Mouse (Mus musculus): ENCODE results near the gene Hsd3b1.

The Hsd3b1 gene

DNA sequence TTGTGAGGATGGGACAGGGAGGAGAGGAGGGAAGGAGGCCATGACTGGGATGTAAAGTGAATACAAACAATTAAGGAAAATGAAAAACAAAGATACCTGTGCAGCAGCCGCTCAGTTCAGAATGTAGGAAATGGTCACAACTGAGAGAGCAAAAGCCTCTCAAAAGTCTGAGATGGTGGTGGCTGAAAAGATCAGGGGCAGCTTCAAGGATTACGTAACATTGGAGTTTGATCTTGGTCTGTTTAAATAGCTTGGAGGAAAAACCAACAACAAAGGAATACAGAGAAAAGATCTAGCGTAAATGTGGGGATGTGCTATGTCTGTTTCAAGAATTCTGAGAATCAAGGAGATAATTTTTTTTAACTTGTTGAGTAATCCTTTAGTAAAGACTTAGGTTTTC is at the start of gene Hsd3b1:
TSS of gene Hsd3b1 (minus strand) at position 219 of the 400 bp plus-strand sequence.
- Histone ChIP-seq H3K36me3 (ENCODE audit: insufficient read depth, low read length) (no peaks in the 10 kb centered on the region), H3K9me3 (ENCODE audit: low read length) (no peaks in the 10 kb centered on the region), H3K27me3 (ENCODE audit: insufficient read depth, low read length) (no peaks in the 10 kb centered on the region), H3K4me1 (replicated peaks; ENCODE audit: low read depth, low read length) (no peaks in the 10 kb centered on the region), H3K4me3 (replicated peaks; ENCODE audit: low read length) (no peak within 1 kb of the TSS)
- no peak for TF ChIP-seq CTCF (conservative IDR thresholded peaks at IDR 0.05; ENCODE audit: low read length)
- no peak for TF ChIP-seq NANOG (IDR thresholded peaks at IDR 0.05; ENCODE audit: borderline replicate concordance, low read length)
- no peak for TF ChIP-seq POU5F1 (IDR thresholded peaks at IDR 0.05; ENCODE audit: borderline replicate concordance, low read length)

DNA sequence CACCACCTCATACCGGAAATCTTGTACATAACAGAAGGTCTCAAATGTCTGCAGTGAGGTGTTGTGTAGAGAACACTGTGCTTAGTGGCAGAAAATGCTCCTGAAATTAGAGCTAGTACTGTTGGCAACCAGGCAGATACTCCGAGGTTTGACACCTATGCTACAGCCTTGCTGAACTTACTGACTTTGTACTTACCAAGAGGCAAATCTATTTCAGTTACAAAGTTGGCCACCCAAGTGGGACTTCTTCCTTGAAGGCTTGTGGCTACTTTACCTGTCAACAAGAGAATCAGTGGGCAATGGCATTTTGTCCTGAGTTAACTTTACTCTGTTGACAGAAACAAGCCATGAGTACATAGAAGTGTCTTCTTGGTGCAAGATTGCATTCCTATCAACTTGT is 38.0 kb upstream of the Hsd3b1 start:
- no peak overlapping the region for H3K4me3 ChIP-seq (replicated peaks; ENCODE audit: low read length)
- no peaks in the 10 kb centered on the region for H3K4me1 ChIP-seq (replicated peaks; ENCODE audit: low read depth, low read length)
- no peak for TF ChIP-seq CTCF (conservative IDR thresholded peaks at IDR 0.05; ENCODE audit: low read length)
- TF ChIP-seq POU5F1 (IDR thresholded peaks at IDR 0.05; ENCODE audit: borderline replicate concordance, low read length): no peak
- no peak for TF ChIP-seq NANOG (IDR thresholded peaks at IDR 0.05; ENCODE audit: borderline replicate concordance, low read length)
- H3K9me3 ChIP-seq (ENCODE audit: low read length): no peaks in the 10 kb centered on the region
- no peaks in the 10 kb centered on the region for H3K36me3 ChIP-seq (ENCODE audit: insufficient read depth, low read length)
- no peaks in the 10 kb centered on the region for H3K27me3 ChIP-seq (ENCODE audit: insufficient read depth, low read length)

DNA sequence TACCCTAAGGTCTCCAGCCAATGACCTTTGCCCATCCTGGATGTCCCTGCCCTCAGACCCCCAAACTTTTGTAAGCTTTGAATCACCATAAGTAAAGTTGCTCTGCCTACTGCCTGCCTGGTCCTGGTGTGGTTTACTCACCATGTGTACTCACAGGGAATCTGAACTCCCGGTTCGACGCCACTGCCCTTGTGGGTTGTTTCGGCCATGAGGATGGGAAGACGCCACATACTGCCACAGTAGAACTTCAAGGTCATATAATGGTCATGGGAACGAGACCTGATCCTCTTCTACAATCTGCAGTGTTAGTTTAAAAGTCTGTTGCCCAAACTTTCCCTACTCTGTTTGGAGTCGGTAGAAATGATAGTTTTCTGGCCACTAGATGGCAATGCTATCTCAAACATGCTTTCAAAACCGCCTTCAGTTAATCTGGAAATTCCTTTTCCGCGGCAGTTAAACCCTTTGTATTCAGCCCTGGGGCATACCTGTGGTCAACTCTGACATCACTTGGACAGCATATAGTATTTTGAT is 35.5 kb upstream of the Hsd3b1 start:
- no peaks in the 10 kb centered on the region for H3K4me1 ChIP-seq (replicated peaks; ENCODE audit: low read depth, low read length)
- H3K27me3 ChIP-seq (ENCODE audit: insufficient read depth, low read length): no peaks in the 10 kb centered on the region
- H3K36me3 ChIP-seq (ENCODE audit: insufficient read depth, low read length): no peaks in the 10 kb centered on the region
- no peak for TF ChIP-seq NANOG (IDR thresholded peaks at IDR 0.05; ENCODE audit: borderline replicate concordance, low read length)
- TF ChIP-seq CTCF (conservative IDR thresholded peaks at IDR 0.05; ENCODE audit: low read length): 0 out of 2 replicates have a peak, but pooled peaks have one; percentile 21
- no peak overlapping the region for H3K4me3 ChIP-seq (replicated peaks; ENCODE audit: low read length)
- no peaks in the 10 kb centered on the region for H3K9me3 ChIP-seq (ENCODE audit: low read length)

DNA sequence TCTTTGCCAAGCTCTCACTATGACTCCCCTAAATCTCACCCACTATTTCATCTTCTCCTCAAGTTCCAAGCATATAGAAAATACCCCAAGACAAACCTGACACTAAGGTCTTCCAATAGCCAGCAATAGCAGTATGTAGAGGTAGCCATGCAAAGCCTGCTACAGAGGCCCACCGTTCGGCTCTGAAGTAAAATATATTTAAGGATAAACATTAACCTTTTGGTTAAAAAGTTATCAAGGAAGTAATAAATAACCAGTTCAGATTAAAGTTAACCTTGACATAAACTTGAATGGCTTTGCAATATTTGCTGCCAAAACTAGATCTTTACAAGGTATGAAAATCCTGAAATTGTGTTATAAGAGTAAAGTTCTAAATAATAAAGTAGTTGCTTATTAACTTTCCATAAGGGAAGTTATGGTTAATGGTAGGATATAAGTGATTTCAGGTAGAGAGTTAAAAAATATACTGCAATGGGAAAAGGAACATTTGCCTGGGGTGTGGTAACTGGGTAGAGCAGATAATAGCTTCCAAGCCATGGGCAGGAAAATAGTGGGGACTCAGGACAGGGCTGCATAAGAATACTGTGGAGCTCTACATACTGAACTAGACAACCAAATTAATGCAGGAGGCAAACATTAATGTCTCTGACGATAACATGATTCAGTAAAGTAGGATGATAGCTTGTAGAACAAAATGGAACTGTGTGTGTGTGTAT is 33.6 kb upstream of the Hsd3b1 start, which contains the start of gene Hao2:
TSS of gene Hao2 (minus strand) at position 183 of the 716 bp plus-strand sequence.
- Histone ChIP-seq H3K36me3 (ENCODE audit: insufficient read depth, low read length) (no peaks in the 10 kb centered on the region), H3K27me3 (ENCODE audit: insufficient read depth, low read length) (no peaks in the 10 kb centered on the region), H3K4me3 (replicated peaks; ENCODE audit: low read length) (no peak within 1 kb of the TSS), H3K4me1 (replicated peaks; ENCODE audit: low read depth, low read length) (no peaks in the 10 kb centered on the region), H3K9me3 (ENCODE audit: low read length) (no peaks in the 10 kb centered on the region)
- no peak for TF ChIP-seq NANOG (IDR thresholded peaks at IDR 0.05; ENCODE audit: borderline replicate concordance, low read length)
- TF ChIP-seq CTCF (conservative IDR thresholded peaks at IDR 0.05; ENCODE audit: low read length): no peak
- TF ChIP-seq POU5F1 (IDR thresholded peaks at IDR 0.05; ENCODE audit: borderline replicate concordance, low read length): no peak

DNA sequence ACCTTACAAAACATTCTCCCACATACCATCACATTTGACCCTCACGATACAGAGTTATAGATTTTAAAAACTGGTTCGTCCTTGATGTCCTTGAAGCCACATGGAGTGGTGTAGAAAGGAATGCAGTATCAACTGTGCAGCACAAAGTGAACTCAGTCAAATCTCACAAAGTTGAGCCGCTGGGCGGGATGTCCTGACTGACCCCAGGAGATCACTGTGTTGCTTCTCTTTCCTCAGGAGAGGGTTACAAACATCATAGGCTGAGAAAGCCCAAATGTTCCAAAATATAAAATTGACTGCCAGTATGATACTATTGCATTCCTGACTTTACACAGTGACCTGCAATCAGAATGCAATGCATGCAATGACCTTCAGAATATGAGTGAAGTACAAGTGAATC is 30.8 kb upstream of the Hsd3b1 start:
- no peaks in the 10 kb centered on the region for H3K9me3 ChIP-seq (ENCODE audit: low read length)
- no peak overlapping the region for H3K4me3 ChIP-seq (replicated peaks; ENCODE audit: low read length)
- H3K4me1 ChIP-seq (replicated peaks; ENCODE audit: low read depth, low read length): no peaks in the 10 kb centered on the region
- TF ChIP-seq CTCF (conservative IDR thresholded peaks at IDR 0.05; ENCODE audit: low read length) (no peak), POU5F1 (IDR thresholded peaks at IDR 0.05; ENCODE audit: borderline replicate concordance, low read length) (no peak), NANOG (IDR thresholded peaks at IDR 0.05; ENCODE audit: borderline replicate concordance, low read length) (no peak)
- no peaks in the 10 kb centered on the region for H3K36me3 ChIP-seq (ENCODE audit: insufficient read depth, low read length)
- no peaks in the 10 kb centered on the region for H3K27me3 ChIP-seq (ENCODE audit: insufficient read depth, low read length)

DNA sequence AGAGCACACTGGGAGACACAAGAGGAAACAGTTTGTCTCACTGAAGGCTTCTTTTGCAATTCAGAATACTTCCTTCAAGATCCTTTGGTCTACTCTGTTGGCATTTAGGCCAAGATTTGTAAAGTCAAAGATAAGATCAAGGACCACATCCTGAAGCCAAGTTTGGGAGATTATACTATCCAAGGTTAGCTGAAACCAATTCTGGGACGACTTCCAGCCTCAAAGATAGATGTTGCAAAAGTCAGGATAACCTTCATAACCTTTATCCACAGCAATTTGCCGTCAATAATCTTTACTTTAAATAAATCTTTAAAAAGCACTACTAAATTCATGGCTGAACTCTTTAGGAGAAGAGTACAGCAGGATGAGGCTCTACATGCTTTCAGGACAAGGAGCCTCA is 28.6 kb upstream of the Hsd3b1 start:
- Histone ChIP-seq H3K4me3 (replicated peaks; ENCODE audit: low read length) (no peak overlapping the region), H3K27me3 (ENCODE audit: insufficient read depth, low read length) (no peaks in the 10 kb centered on the region), H3K36me3 (ENCODE audit: insufficient read depth, low read length) (no peaks in the 10 kb centered on the region), H3K9me3 (ENCODE audit: low read length) (no peaks in the 10 kb centered on the region), H3K4me1 (replicated peaks; ENCODE audit: low read depth, low read length) (no peaks in the 10 kb centered on the region)
- TF ChIP-seq NANOG (IDR thresholded peaks at IDR 0.05; ENCODE audit: borderline replicate concordance, low read length) (no peak), POU5F1 (IDR thresholded peaks at IDR 0.05; ENCODE audit: borderline replicate concordance, low read length) (no peak), CTCF (conservative IDR thresholded peaks at IDR 0.05; ENCODE audit: low read length) (no peak)

DNA sequence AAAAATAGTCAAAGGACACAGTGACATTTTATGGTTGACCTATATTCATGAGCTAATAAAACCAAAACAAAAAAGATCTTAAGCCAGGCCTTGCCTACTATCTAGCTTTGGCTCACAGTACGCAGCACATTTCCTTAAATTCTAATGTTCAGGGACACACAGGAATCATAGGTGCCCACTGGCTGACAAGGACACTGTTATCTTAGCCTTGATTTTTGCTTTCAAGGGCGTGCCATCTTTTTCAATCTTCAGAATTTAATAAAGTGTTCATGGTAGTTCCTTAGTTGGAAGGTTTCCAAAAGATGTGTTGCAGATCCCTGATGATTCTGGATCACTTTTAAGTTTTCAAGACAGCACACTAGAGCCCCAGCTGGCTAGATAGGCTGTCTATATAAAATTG is 21.2 kb upstream of the Hsd3b1 start:
- TF ChIP-seq NANOG (IDR thresholded peaks at IDR 0.05; ENCODE audit: borderline replicate concordance, low read length) (no peak), POU5F1 (IDR thresholded peaks at IDR 0.05; ENCODE audit: borderline replicate concordance, low read length) (no peak), CTCF (conservative IDR thresholded peaks at IDR 0.05; ENCODE audit: low read length) (no peak)
- Histone ChIP-seq H3K4me3 (replicated peaks; ENCODE audit: low read length) (no peak overlapping the region), H3K27me3 (ENCODE audit: insufficient read depth, low read length) (no peaks in the 10 kb centered on the region), H3K36me3 (ENCODE audit: insufficient read depth, low read length) (no peaks in the 10 kb centered on the region), H3K4me1 (replicated peaks; ENCODE audit: low read depth, low read length) (no peaks in the 10 kb centered on the region), H3K9me3 (ENCODE audit: low read length) (no peaks in the 10 kb centered on the region)

DNA sequence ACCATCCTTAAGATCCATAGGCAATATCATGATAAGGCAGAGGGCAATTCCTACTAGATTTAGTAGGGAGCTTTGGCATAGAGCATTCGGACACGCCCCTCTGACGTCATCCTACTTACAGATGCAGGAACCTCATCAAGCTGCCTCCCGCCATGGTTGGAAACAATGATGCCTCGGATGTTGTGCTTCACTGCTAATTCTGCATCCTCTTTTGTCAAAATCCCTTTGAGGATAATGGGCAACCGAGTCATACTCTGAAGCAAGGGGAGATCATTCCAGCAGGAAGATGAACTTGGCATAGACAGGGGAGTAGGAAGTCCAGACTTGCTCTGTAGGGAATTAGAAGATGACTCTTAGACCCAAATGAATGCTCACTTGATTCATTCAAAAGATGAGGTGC is 20.6 kb upstream of the Hsd3b1 start:
- H3K36me3 ChIP-seq (ENCODE audit: insufficient read depth, low read length): no peaks in the 10 kb centered on the region
- H3K27me3 ChIP-seq (ENCODE audit: insufficient read depth, low read length): no peaks in the 10 kb centered on the region
- no peaks in the 10 kb centered on the region for H3K9me3 ChIP-seq (ENCODE audit: low read length)
- no peaks in the 10 kb centered on the region for H3K4me1 ChIP-seq (replicated peaks; ENCODE audit: low read depth, low read length)
- TF ChIP-seq NANOG (IDR thresholded peaks at IDR 0.05; ENCODE audit: borderline replicate concordance, low read length): no peak
- TF ChIP-seq POU5F1 (IDR thresholded peaks at IDR 0.05; ENCODE audit: borderline replicate concordance, low read length): no peak
- TF ChIP-seq CTCF (conservative IDR thresholded peaks at IDR 0.05; ENCODE audit: low read length): no peak
- no peak overlapping the region for H3K4me3 ChIP-seq (replicated peaks; ENCODE audit: low read length)
